Mouse (Mus musculus) stomach, postnatal 0 days (tissue): ENCODE data around the gene Pigg. TPM values are rescaled to one million over a fixed set of nuclear protein-coding genes. Genes with fewer than 3 reads are reported as not detected.
A peak's percentile ranks its signal among the peaks of the same experiment; 100 is the strongest.
"Not testable (repeated sequence)": the region's sequence is repeated elsewhere in the genome, so short reads cannot be mapped to it uniquely, and the experiment has no call there.

Source experiments
- ATAC-seq: fragments of 200-750 bp; cut with Nextera tagmentation; 2 replicates; pipeline ENCODE4 v1.8.0; 2017; ENCODE audit not compliant: low FRiP score, low TSS enrichment
- DNase-seq: peaks from one replicate; pipeline ENCODE4 v3.0.0-alpha.2; 2016; ENCODE audit warnings: low spot score
- H3K27ac ChIP-seq: fragments of 300-500 bp; sonication (generic); replicated peaks from 2 replicates; pipeline ENCODE4 v1.5.1; 2014; ENCODE audit warnings: mild to moderate bottlenecking, control low read depth
- H3K27me3 ChIP-seq: fragments of 300-500 bp; sonication (generic); 2 replicates; pipeline ENCODE4 v1.6.1; 2014; ENCODE audit warnings: low read length; ENCODE audit not compliant: control insufficient read depth, insufficient read depth
- H3K36me3 ChIP-seq: fragments of 300-500 bp; sonication (generic); 2 replicates; pipeline ENCODE4 v1.6.1; 2014; ENCODE audit warnings: low read length, mixed read lengths; ENCODE audit not compliant: control insufficient read depth, insufficient read depth
- H3K4me1 ChIP-seq: fragments of 300-500 bp; sonication (generic); replicated peaks from 2 replicates; pipeline ENCODE4 v1.6.1; 2014; ENCODE audit warnings: antibody characterized with exemption; ENCODE audit not compliant: control insufficient read depth, insufficient read depth
- H3K4me2 ChIP-seq: fragments of 300-500 bp; sonication (generic); replicated peaks from 2 replicates; pipeline ENCODE4 v1.6.1; 2014; ENCODE audit warnings: low read depth, mild to moderate bottlenecking, control low read depth, moderate library complexity
- H3K4me3 ChIP-seq: fragments of 300-500 bp; sonication (generic); 2 replicates; pipeline ENCODE4 v1.5.1; 2014; ENCODE audit warnings: low read depth, low read length, control low read depth
- H3K9ac ChIP-seq: fragments of 300-500 bp; sonication (generic); 2 replicates; pipeline ENCODE4 v1.6.1; 2014; ENCODE audit warnings: mild to moderate bottlenecking, low read length, control low read depth, mixed read lengths
- H3K9me3 ChIP-seq: fragments of 300-500 bp; sonication (generic); 2 replicates; pipeline ENCODE4 v1.6.1; 2016; ENCODE audit warnings: low read length; ENCODE audit not compliant: control insufficient read depth
- CTCF ChIP-seq: IDR thresholded peaks from 2 replicates; pipeline ENCODE4 v1.5.1; 2016; ENCODE audit warnings: antibody characterized with exemption, low read depth, mild to moderate bottlenecking, moderate library complexity
- EP300 ChIP-seq: optimal IDR thresholded peaks from 2 replicates; pipeline ENCODE3; 2016; ENCODE audit warnings: antibody characterized with exemption
- WGBS: fragments of 180-500 bp; shearing (Covaris S2); extraction: QIAGEN DNeasy Blood & Tissue Kit; methylation state at CpG from one replicate; pipeline ENCODE4 v1.1.7; 2014; 5-methylcytosine and 5-hydroxymethylcytosine counted together
- polyA plus RNA-seq: library from polyadenylated mRNA; unstranded; fragments of >200 nt; fragmentation: Nextera tagmentation; extraction: Ambion mirVana; gene quantifications from 2 replicates; pipeline ENCODE4 v1.2.1, GENCODE M21; 2015

The Pigg gene
- polyA plus RNA-seq, 1 experiment from 2014 or later: 4.2 TPM

DNA sequence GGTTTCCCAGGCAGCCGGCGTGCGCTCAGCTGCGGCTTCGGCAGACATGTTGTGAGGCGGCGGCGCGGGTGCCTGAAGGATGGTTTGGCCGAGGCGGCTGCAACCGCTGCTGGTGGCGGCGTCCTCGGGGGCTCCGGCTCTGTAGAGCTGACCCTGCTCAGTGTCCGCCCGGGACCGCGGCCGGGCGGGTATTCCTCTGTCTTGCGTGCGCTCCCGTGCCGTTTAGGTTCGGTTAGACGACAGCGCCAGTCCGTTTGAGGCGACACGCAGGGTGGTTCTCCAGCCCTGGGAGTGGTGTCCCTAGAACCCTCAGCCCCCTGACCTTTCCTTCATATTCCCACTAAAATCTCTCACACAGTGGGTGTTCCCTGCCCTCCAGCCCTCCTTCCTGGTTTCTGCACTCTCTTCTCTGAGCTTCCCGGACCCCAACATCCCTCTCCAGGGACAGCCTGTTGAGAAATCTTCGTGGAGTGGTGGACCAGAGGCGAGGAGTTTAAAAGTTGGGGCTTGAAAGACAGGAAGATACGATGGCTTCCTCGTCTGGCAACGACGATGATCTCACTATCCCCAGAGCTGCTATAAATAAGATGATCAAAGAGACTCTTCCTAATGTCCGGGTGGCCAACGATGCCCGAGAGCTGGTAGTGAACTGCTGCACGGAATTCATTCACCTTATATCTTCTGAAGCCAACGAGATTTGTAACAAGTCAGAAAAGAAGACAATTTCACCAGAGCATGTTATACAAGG is 43.2 kb upstream of the Pigg start:
- no peaks in the 10 kb centered on the region for H3K4me1 ChIP-seq
- H3K27me3 ChIP-seq: no peaks in the 10 kb centered on the region
- ATAC-seq (no peak), DNase-seq (no peak)
- H3K27ac ChIP-seq: peak overlapping the region; percentile 96
- under 1% methylated on average over 44 of the region's 44 CpGs for WGBS
- H3K4me2 ChIP-seq: peak overlapping the region; percentile 71
- H3K9me3 ChIP-seq: no peaks in the 10 kb centered on the region
- H3K4me3 ChIP-seq: peak overlapping the region; percentile 97
- H3K36me3 ChIP-seq: no peaks in the 10 kb centered on the region
- no peak for TF ChIP-seq CTCF
- TF ChIP-seq EP300: no peak
- H3K9ac ChIP-seq: peak overlapping the region; percentile 96

DNA sequence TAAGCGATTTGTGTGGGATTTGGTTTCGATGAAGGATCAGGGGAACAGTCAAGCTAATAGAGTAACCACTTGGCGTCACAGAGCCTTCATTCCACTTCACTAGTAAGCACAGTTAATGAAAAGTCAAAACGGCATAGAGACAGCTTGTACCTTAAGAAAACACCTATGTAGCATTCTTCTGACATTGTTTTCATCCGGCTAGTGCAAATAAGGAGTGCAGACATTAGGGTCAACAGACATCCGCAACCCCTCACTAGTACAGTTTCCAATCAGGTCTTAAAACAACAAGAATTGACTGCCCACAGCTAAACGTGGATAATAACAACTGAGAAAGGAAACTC is 42.6 kb upstream of the Pigg start:
- Histone ChIP-seq H3K9me3 (no peaks in the 10 kb centered on the region), H3K4me3 (peak overlapping the region; percentile 97), H3K4me1 (no peaks in the 10 kb centered on the region), H3K27me3 (no peaks in the 10 kb centered on the region), H3K36me3 (no peaks in the 10 kb centered on the region), H3K9ac (peak overlapping the region; percentile 96), H3K27ac (no peak overlapping the region), H3K4me2 (peak overlapping the region; percentile 71)
- 4% methylated on average over 7 of the region's 7 CpGs for WGBS
- TF ChIP-seq CTCF: no peak
- no peak for TF ChIP-seq EP300
- DNase-seq: no peak
- no peak for ATAC-seq

GRCm38 (mm10) chr5:108270415-108270814 is 42.0 kb upstream of the Pigg start:
- no peaks in the 10 kb centered on the region for H3K36me3 ChIP-seq
- no peaks in the 10 kb centered on the region for H3K9me3 ChIP-seq
- no peak for DNase-seq
- no peak for ATAC-seq
- H3K4me2 ChIP-seq: peak overlapping the region; percentile 71
- WGBS: 16% methylated on average over 9 of the region's 9 CpGs
- H3K27ac ChIP-seq: no peak overlapping the region
- H3K27me3 ChIP-seq: no peaks in the 10 kb centered on the region
- no peaks in the 10 kb centered on the region for H3K4me1 ChIP-seq
- H3K4me3 ChIP-seq: peak overlapping the region; percentile 97
- TF ChIP-seq EP300 (no peak), CTCF (no peak)
- H3K9ac ChIP-seq: peak overlapping the region; percentile 96; the same call in 1 of the 2 replicates

DNA sequence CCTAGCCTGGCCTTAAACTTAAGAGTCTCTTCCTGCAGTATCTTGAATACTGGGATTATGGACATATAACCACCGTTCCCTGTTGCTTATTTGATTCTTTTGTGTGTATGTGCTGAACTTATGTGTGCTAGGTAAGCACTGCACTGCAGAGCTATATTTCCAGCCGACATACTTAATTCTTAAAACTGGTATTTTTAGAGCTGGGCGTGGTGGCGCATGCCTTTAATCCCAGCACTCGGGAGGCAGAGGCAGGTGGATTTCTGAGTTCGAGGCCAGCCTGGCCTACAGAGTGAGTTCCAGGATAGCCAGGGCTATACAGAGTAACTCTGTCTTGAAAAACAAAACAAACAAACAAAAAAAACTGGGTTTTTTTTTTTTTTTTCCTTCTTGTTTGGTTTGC is 41.1 kb upstream of the Pigg start:
- not testable (repeated sequence) for H3K36me3 ChIP-seq, H3K4me3 ChIP-seq
- 91% methylated on average over 6 of the region's 6 CpGs for WGBS

GRCm38 (mm10) chr5:108286957-108287356 is 25.5 kb upstream of the Pigg start:
- no peaks in the 10 kb centered on the region for H3K27me3 ChIP-seq
- no peaks in the 10 kb centered on the region for H3K36me3 ChIP-seq
- H3K9ac ChIP-seq: no peak overlapping the region
- WGBS: 61% methylated on average over 2 of the region's 2 CpGs
- DNase-seq (no peak), ATAC-seq (no peak)
- TF ChIP-seq CTCF (no peak), EP300 (no peak)
- H3K4me1 ChIP-seq: no peaks in the 10 kb centered on the region
- no peak overlapping the region for H3K27ac ChIP-seq
- no peak overlapping the region for H3K4me2 ChIP-seq
- H3K4me3 ChIP-seq: no peak overlapping the region
- no peaks in the 10 kb centered on the region for H3K9me3 ChIP-seq

More for the DNA sequence above, 41.1 kb upstream of the Pigg start:
- ATAC-seq, H3K9me3 ChIP-seq, H3K27me3 ChIP-seq, H3K4me1 ChIP-seq, H3K27ac ChIP-seq, DNase-seq, H3K9ac ChIP-seq: not testable (repeated sequence)
- H3K4me2 ChIP-seq: peak overlapping the region; percentile 28; the same call in 1 of the 2 replicates

DNA sequence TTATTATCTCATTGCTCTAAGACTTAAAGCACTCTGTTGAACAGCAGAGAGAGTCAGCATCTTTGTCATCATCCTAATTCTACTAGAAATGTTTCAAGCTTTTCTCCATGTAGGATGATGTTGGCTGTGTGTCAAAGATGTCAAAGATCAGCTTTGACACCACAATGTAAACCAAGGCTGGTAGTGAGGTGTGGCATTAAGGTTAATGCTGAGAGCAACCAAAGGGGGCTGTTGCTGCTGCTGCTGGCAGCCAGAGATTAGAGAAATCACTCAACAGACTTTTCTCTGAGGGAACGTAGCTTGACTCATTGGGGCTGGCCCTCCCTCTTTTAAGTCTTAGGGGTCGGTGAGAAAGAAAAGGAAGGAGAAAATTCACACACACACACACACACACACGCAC is 10.8 kb upstream of the Pigg start:
- no peak for ATAC-seq
- 65% methylated on average over 3 of the region's 3 CpGs for WGBS
- H3K4me1 ChIP-seq: no peaks in the 10 kb centered on the region
- no peak overlapping the region for H3K4me3 ChIP-seq
- no peak for TF ChIP-seq EP300
- TF ChIP-seq CTCF: no peak
- no peak overlapping the region for H3K4me2 ChIP-seq
- H3K9ac ChIP-seq: no peak overlapping the region
- H3K36me3 ChIP-seq: no peaks in the 10 kb centered on the region
- no peaks in the 10 kb centered on the region for H3K27me3 ChIP-seq
- DNase-seq: no peak
- H3K27ac ChIP-seq: no peak overlapping the region
- H3K9me3 ChIP-seq: no peaks in the 10 kb centered on the region
